Mouse (Mus musculus) midbrain, embryonic 10.5 days (tissue): Measurements from ENCODE around the gene Ier5. TPM values are rescaled to one million over a fixed set of nuclear protein-coding genes. Genes with fewer than 3 reads are reported as not detected.

Experiments
- DNase-seq: peaks from one replicate; pipeline ENCODE4 v3.0.0-alpha.2; 2017; ENCODE audit warnings: low spot score
- H3K27ac ChIP-seq: fragments of 300-500 bp; sonication (generic); replicated peaks from 2 replicates; pipeline ENCODE4 v1.5.1; 2016; ENCODE audit warnings: mild to moderate bottlenecking
- H3K27me3 ChIP-seq: fragments of 300-500 bp; sonication (generic); 2 replicates; pipeline ENCODE4 v1.6.1; 2016; ENCODE audit warnings: low read depth, mild to moderate bottlenecking; ENCODE audit not compliant: poor library complexity, severe bottlenecking
- H3K36me3 ChIP-seq: fragments of 300-500 bp; sonication (generic); 2 replicates; pipeline ENCODE4 v1.6.1; 2016; ENCODE audit warnings: mild to moderate bottlenecking, moderate library complexity
- H3K4me1 ChIP-seq: fragments of 300-500 bp; sonication (generic); 2 replicates; pipeline ENCODE4 v1.6.1; 2016
- H3K4me3 ChIP-seq: fragments of 300-500 bp; sonication (generic); 2 replicates; pipeline ENCODE4 v1.5.1; 2016; ENCODE audit warnings: mild to moderate bottlenecking, moderate library complexity
- H3K9me3 ChIP-seq: fragments of 300-500 bp; sonication (generic); replicated peaks from 2 replicates; pipeline ENCODE4 v1.6.1; 2016; ENCODE audit warnings: mild to moderate bottlenecking
- WGBS: fragments of 180-500 bp; shearing (Covaris S2); methylation state at CpG from one replicate; pipeline ENCODE4 v1.1.7; 2016; 5-methylcytosine and 5-hydroxymethylcytosine counted together
- polyA plus RNA-seq: library from polyadenylated mRNA; unstranded; fragments of >200 nt; fragmentation: Nextera tagmentation; extraction: Ambion mirVana; gene quantifications from 2 replicates; pipeline ENCODE4 v1.2.1, GENCODE M21; 2016

The Ier5 gene
- polyA plus RNA-seq, 1 experiment from 2014 or later: 4.0 TPM

GRCm38 (mm10) chr1:155069696-155070095, 29.7 kb downstream of the Ier5 start:
- H3K27ac ChIP-seq: no peak overlapping the region
- H3K4me3 ChIP-seq: no peak overlapping the region
- WGBS: 54% methylated on average over 7 of the region's 7 CpGs
- H3K27me3 ChIP-seq: peaks cover 47% of the 10 kb centered on the region
- no peaks in the 10 kb centered on the region for H3K36me3 ChIP-seq
- DNase-seq: no peak
- H3K9me3 ChIP-seq: no peaks in the 10 kb centered on the region
- peaks cover 48% of the 10 kb centered on the region for H3K4me1 ChIP-seq

GRCm38 (mm10) chr1:155066196-155066595, 33.2 kb downstream of the Ier5 start:
- no peak overlapping the region for H3K4me3 ChIP-seq
- 85% methylated on average over 5 of the region's 5 CpGs for WGBS
- H3K27ac ChIP-seq: no peak overlapping the region
- H3K4me1 ChIP-seq: peaks cover 23% of the 10 kb centered on the region
- DNase-seq: no peak
- H3K36me3 ChIP-seq: no peaks in the 10 kb centered on the region
- H3K9me3 ChIP-seq: no peaks in the 10 kb centered on the region
- H3K27me3 ChIP-seq: peaks cover 39% of the 10 kb centered on the region

- Histone ChIP-seq H3K4me1 (peaks cover 18% of the 10 kb centered on the region), H3K27ac (peak overlapping the region; percentile 52; the same call in 1 of the 2 replicates), H3K36me3 (no peaks in the 10 kb centered on the region), H3K27me3 (peaks cover 42% of the 10 kb centered on the region; the same call in 1 of the 2 replicates), H3K9me3 (no peaks in the 10 kb centered on the region), H3K4me3 (no peak overlapping the region)
- 81% methylated on average over 11 of the region's 11 CpGs for WGBS
- DNase-seq: no peak
These were observed 34.3 kb downstream of the Ier5 start for GRCm38 (mm10) chr1:155065068-155065701.

- no peak for DNase-seq
- 72% methylated on average over 4 of the region's 4 CpGs for WGBS
- Histone ChIP-seq H3K27me3 (peaks cover 42% of the 10 kb centered on the region; the same call in 1 of the 2 replicates), H3K4me1 (peaks cover 21% of the 10 kb centered on the region), H3K27ac (peak overlapping the region; percentile 52; the same call in 1 of the 2 replicates), H3K4me3 (no peak overlapping the region), H3K9me3 (no peaks in the 10 kb centered on the region), H3K36me3 (no peaks in the 10 kb centered on the region)
These were observed 34.8 kb downstream of the Ier5 start for GRCm38 (mm10) chr1:155064649-155065048.

GRCm38 (mm10) chr1:155064111-155064510, 35.3 kb downstream of the Ier5 start:
- WGBS: 88% methylated on average over 5 of the region's 5 CpGs
- no peak for DNase-seq
- Histone ChIP-seq H3K4me1 (peaks cover 25% of the 10 kb centered on the region), H3K27ac (peak overlapping the region; percentile 52; the same call in 1 of the 2 replicates), H3K4me3 (no peak overlapping the region), H3K27me3 (peaks cover 43% of the 10 kb centered on the region), H3K36me3 (no peaks in the 10 kb centered on the region), H3K9me3 (no peaks in the 10 kb centered on the region)

GRCm38 (mm10) chr1:155062963-155063362, 36.5 kb downstream of the Ier5 start:
- Histone ChIP-seq H3K36me3 (no peaks in the 10 kb centered on the region), H3K4me1 (peaks cover 36% of the 10 kb centered on the region), H3K4me3 (no peak overlapping the region), H3K9me3 (no peaks in the 10 kb centered on the region), H3K27me3 (peaks cover 50% of the 10 kb centered on the region), H3K27ac (peak overlapping the region; percentile 33)
- DNase-seq: no peak
- WGBS: 90% methylated on average over 4 of the region's 4 CpGs

GRCm38 (mm10) chr1:155062057-155062456, 37.4 kb downstream of the Ier5 start:
- Histone ChIP-seq H3K27me3 (peaks cover 50% of the 10 kb centered on the region), H3K36me3 (no peaks in the 10 kb centered on the region), H3K9me3 (no peaks in the 10 kb centered on the region), H3K4me3 (no peak overlapping the region), H3K4me1 (peaks cover 39% of the 10 kb centered on the region), H3K27ac (no peak overlapping the region)
- DNase-seq: no peak
- WGBS: 92% methylated on average over 7 of the region's 7 CpGs

- H3K9me3 ChIP-seq: no peaks in the 10 kb centered on the region
- no peaks in the 10 kb centered on the region for H3K36me3 ChIP-seq
- H3K27me3 ChIP-seq: peaks cover 50% of the 10 kb centered on the region
- WGBS: 88% methylated on average over 17 of the region's 17 CpGs
- H3K4me1 ChIP-seq: peaks cover 39% of the 10 kb centered on the region
- no peak for DNase-seq
- 0 out of 2 replicates have a peak overlapping the region, but pooled peaks have one; percentile 18 for H3K27ac ChIP-seq
- no peak overlapping the region for H3K4me3 ChIP-seq
These were observed 38.3 kb downstream of the Ier5 start for GRCm38 (mm10) chr1:155060832-155061801.

GRCm38 (mm10) chr1:155060261-155060660, 39.2 kb downstream of the Ier5 start:
- DNase-seq: no peak
- WGBS: 66% methylated on average over 5 of the region's 5 CpGs
- H3K27ac ChIP-seq: 0 out of 2 replicates have a peak overlapping the region, but pooled peaks have one; percentile 35
- no peak overlapping the region for H3K4me3 ChIP-seq
- H3K4me1 ChIP-seq: peaks cover 39% of the 10 kb centered on the region
- no peaks in the 10 kb centered on the region for H3K9me3 ChIP-seq
- no peaks in the 10 kb centered on the region for H3K36me3 ChIP-seq
- H3K27me3 ChIP-seq: peaks cover 50% of the 10 kb centered on the region

GRCm38 (mm10) chr1:155059505-155059904, 39.9 kb downstream of the Ier5 start:
- WGBS: 34% methylated on average over 14 of the region's 14 CpGs
- peaks cover 50% of the 10 kb centered on the region for H3K27me3 ChIP-seq
- no peaks in the 10 kb centered on the region for H3K36me3 ChIP-seq
- H3K9me3 ChIP-seq: no peaks in the 10 kb centered on the region
- peaks cover 42% of the 10 kb centered on the region for H3K4me1 ChIP-seq
- no peak for DNase-seq
- H3K4me3 ChIP-seq: no peak overlapping the region
- peak overlapping the region; percentile 35 for H3K27ac ChIP-seq

- H3K4me1 ChIP-seq: peaks cover 40% of the 10 kb centered on the region
- 73% methylated on average over 6 of the region's 6 CpGs for WGBS
- H3K4me3 ChIP-seq: no peak overlapping the region
- H3K27me3 ChIP-seq: peaks cover 50% of the 10 kb centered on the region
- no peak for DNase-seq
- no peaks in the 10 kb centered on the region for H3K36me3 ChIP-seq
- H3K27ac ChIP-seq: 0 out of 2 replicates have a peak overlapping the region, but pooled peaks have one; percentile 28
- no peaks in the 10 kb centered on the region for H3K9me3 ChIP-seq
These were observed 41.1 kb downstream of the Ier5 start for GRCm38 (mm10) chr1:155058099-155059012.

- Histone ChIP-seq H3K27me3 (peaks cover 34% of the 10 kb centered on the region), H3K36me3 (no peaks in the 10 kb centered on the region), H3K4me1 (peaks cover 56% of the 10 kb centered on the region), H3K4me3 (no peak overlapping the region), H3K27ac (no peak overlapping the region; the same call in 1 of the 2 replicates), H3K9me3 (no peaks in the 10 kb centered on the region)
- no peak for DNase-seq
- whole genome bisulfite sequencing: 90% methylated on average over 1 of the region's 1 CpGs
These were observed 43.3 kb downstream of the Ier5 start for GRCm38 (mm10) chr1:155056166-155056565.
